Mouse (Mus musculus) B cell, adult 2 months (primary cell): ENCODE data around the gene Adgre4.
"Not testable (repeated sequence)": the region's sequence is repeated elsewhere in the genome, so short reads cannot be mapped to it uniquely, and the experiment has no call there.

ENCODE experiments used
- DNase-seq, 2 experiments: peaks; one replicate each; pipeline ENCODE4 v3.0.0; 2022

Gene Adgre4

GRCm38 (mm10) chr17:55749786-55750185, at the start of gene Adgre4:
TSS of gene Adgre4 (plus strand) at chr17:55749984.
- no peak for DNase-seq

GRCm38 (mm10) chr17:55702161-55702820, 47.5 kb upstream of the Adgre4 start:
- peak; percentile 85 to 89 for DNase-seq

GRCm38 (mm10) chr17:55702865-55703264, 46.9 kb upstream of the Adgre4 start:
- no peak for DNase-seq

GRCm38 (mm10) chr17:55711984-55712811, 37.6 kb upstream of the Adgre4 start, which contains the start of gene Pot1b:
TSS of gene Pot1b (minus strand) at chr17:55712628.
- peak; percentile 88 to 89 for DNase-seq

- no peak for DNase-seq
Measured at GRCm38 (mm10) chr17:55721270-55721669, 28.5 kb upstream of the Adgre4 start.

GRCm38 (mm10) chr17:55722250-55722649, 27.5 kb upstream of the Adgre4 start:
- no peak for DNase-seq

GRCm38 (mm10) chr17:55726193-55726592, 23.6 kb upstream of the Adgre4 start:
- no peak for DNase-seq

- no peak for DNase-seq
Measured at GRCm38 (mm10) chr17:55736675-55737074, 13.1 kb upstream of the Adgre4 start.

- no peak for DNase-seq
Measured at GRCm38 (mm10) chr17:55751170-55751569, 1.4 kb downstream of the Adgre4 start.

- DNase-seq = peak; percentile 22 to 27
Measured at GRCm38 (mm10) chr17:55813642-55814041, 63.9 kb downstream of the Adgre4 start.

GRCm38 (mm10) chr17:55816853-55817252, 67.1 kb downstream of the Adgre4 start:
- no peak for DNase-seq

- no peak for DNase-seq
Measured at GRCm38 (mm10) chr17:55821566-55821965, 71.8 kb downstream of the Adgre4 start.

GRCm38 (mm10) chr17:55843067-55843466, 93.3 kb downstream of the Adgre4 start:
- no peak for DNase-seq

- DNase-seq = no peak
Measured at GRCm38 (mm10) chr17:55877184-55877583, 127.4 kb downstream of the Adgre4 start.

GRCm38 (mm10) chr17:55878282-55878635, 128.5 kb downstream of the Adgre4 start:
- DNase-seq = not testable (repeated sequence)

GRCm38 (mm10) chr17:55878636-55879369, 129.0 kb downstream of the Adgre4 start, which contains the start of gene Zfp119a:
TSS of gene Zfp119a (minus strand) at chr17:55878930.
- DNase-seq = peak; percentile 72 to 78

- no peak for DNase-seq
Measured at GRCm38 (mm10) chr17:55883631-55884030, 133.8 kb downstream of the Adgre4 start.

- no peak for DNase-seq
Measured at GRCm38 (mm10) chr17:55884912-55885311, 135.1 kb downstream of the Adgre4 start.

GRCm38 (mm10) chr17:55892406-55892955, 142.7 kb downstream of the Adgre4 start:
- not testable (repeated sequence) for DNase-seq

GRCm38 (mm10) chr17:55903087-55903486, 153.3 kb downstream of the Adgre4 start:
- DNase-seq = no peak
